In genomic region chr16:31354341-31355329, GRCm38 (mm10) we compare ENCODE assay signal across 8 mouse cellular contexts. TPM values are rescaled to one million over a fixed set of nuclear protein-coding genes. Genes with fewer than 3 reads are reported as not detected.
A peak's percentile ranks its signal among the peaks of the same experiment; 100 is the strongest.
DNase-seq lines count a peak whose midpoint lies in the region; ATAC-seq and TF ChIP-seq lines count a peak whose summit lies in the region.

No protein-coding gene starts in this region.

- no peak for TF ChIP-seq POLR2A in embryonic fibroblast, embryonic 13.5 days (IDR thresholded peaks at IDR 0.05; ENCODE audit: low read depth, low read length)

- WGBS in heart, embryonic 15.5 days, result 16% methylated on average over 17 of the region's 17 CpGs
- WGBS in liver, postnatal 0 days (ENCODE audit: insufficient replicate concordance), result 18% methylated on average over 17 of the region's 17 CpGs
- WGBS in neural tube, embryonic 14.5 days, result 33% methylated on average over 17 of the region's 17 CpGs

- no peak for TF ChIP-seq EP300 in liver, postnatal 0 days (IDR thresholded peaks at IDR 0.05; ENCODE audit: low read depth)

- no peaks in the 10 kb centered on the region; the same call in 1 of the 2 replicates for H3K4me1 ChIP-seq in embryonic fibroblast, embryonic 13.5 days (ENCODE audit: control insufficient read depth, insufficient read depth, low read length)
- peaks cover 11% of the 10 kb centered on the region for H3K4me1 ChIP-seq in heart, embryonic 15.5 days (replicated peaks)
- H3K4me1 ChIP-seq in liver, postnatal 0 days (ENCODE audit: insufficient read depth), result peaks cover 8% of the 10 kb centered on the region; the same call in 1 of the 2 replicates
- no peaks in the 10 kb centered on the region for H3K4me1 ChIP-seq in neural tube, embryonic 14.5 days (ENCODE audit: control insufficient read depth, insufficient read depth, low read length)

- no peak overlapping the region for H3K9ac ChIP-seq in heart, embryonic 15.5 days
- no peak overlapping the region for H3K9ac ChIP-seq in liver, postnatal 0 days (replicated peaks)
- H3K9ac ChIP-seq in neural tube, embryonic 14.5 days (replicated peaks; ENCODE audit: low read depth, low read length), result no peak overlapping the region

- ATAC-seq in CD4-positive, CD25-positive, alpha-beta regulatory T cell, adult 4 months, result peak; percentile 81
- peak; percentile 39 for ATAC-seq in heart, embryonic 15.5 days (replicated peaks; ENCODE audit: insufficient number of reproducible peaks, insufficient read depth, low FRiP score, low read depth)
- ATAC-seq in liver, postnatal 0 days, result peak; percentile 62
- peak; percentile 74 for ATAC-seq in neural tube, embryonic 14.5 days (ENCODE audit: low read depth)

- no peaks in the 10 kb centered on the region for H3K36me3 ChIP-seq in heart, embryonic 15.5 days
- H3K36me3 ChIP-seq in liver, postnatal 0 days (replicated peaks; ENCODE audit: insufficient read depth, low read length), result no peaks in the 10 kb centered on the region
- no peaks in the 10 kb centered on the region for H3K36me3 ChIP-seq in neural tube, embryonic 14.5 days (ENCODE audit: control insufficient read depth, insufficient read depth, low read length)

- DNase-seq in brain, adult 2 months (ENCODE audit: low read depth, low spot score), result peak; percentile 84
- peak; percentile 79 for DNase-seq in kidney, postnatal 10 days
- DNase-seq in liver, postnatal 0 days, result peak; percentile 82
- peak; percentile 31 for DNase-seq in testis, postnatal 14 days (ENCODE audit: low spot score)

- H3K27ac ChIP-seq in embryonic fibroblast, embryonic 13.5 days (ENCODE audit: insufficient read depth, low read length), result no peak overlapping the region
- H3K27ac ChIP-seq in heart, embryonic 15.5 days, result no peak overlapping the region
- no peak overlapping the region for H3K27ac ChIP-seq in liver, postnatal 0 days (ENCODE audit: low read depth)
- no peak overlapping the region for H3K27ac ChIP-seq in neural tube, embryonic 14.5 days (ENCODE audit: low read depth, low read length)

- H3K4me2 ChIP-seq in heart, embryonic 15.5 days, result peak overlapping the region; percentile 32; the same call in 1 of the 2 replicates
- H3K4me2 ChIP-seq in liver, postnatal 0 days (ENCODE audit: low read depth, low read length), result no peak overlapping the region
- 0 out of 2 replicates have a peak overlapping the region, but pooled peaks have one; percentile 6 for H3K4me2 ChIP-seq in neural tube, embryonic 14.5 days (ENCODE audit: low read depth, low read length)

- peak; percentile 47; the same call in 1 of the 2 replicates for TF ChIP-seq CTCF in embryonic fibroblast, embryonic 13.5 days (IDR thresholded peaks at IDR 0.05; ENCODE audit: borderline replicate concordance, insufficient read depth, low read length)
- peak; percentile 92 for TF ChIP-seq CTCF in liver, postnatal 0 days (IDR thresholded peaks at IDR 0.05; ENCODE audit: low read depth)

- no peak overlapping the region for H3K4me3 ChIP-seq in embryonic fibroblast, embryonic 13.5 days (ENCODE audit: insufficient read depth, low read length)
- no peak overlapping the region for H3K4me3 ChIP-seq in heart, embryonic 15.5 days
- H3K4me3 ChIP-seq in liver, postnatal 0 days (ENCODE audit: low read depth, low read length), result no peak overlapping the region
- no peak overlapping the region for H3K4me3 ChIP-seq in neural tube, embryonic 14.5 days (ENCODE audit: low read depth, low read length)

- H3K9me3 ChIP-seq in heart, embryonic 15.5 days (replicated peaks), result no peaks in the 10 kb centered on the region
- H3K9me3 ChIP-seq in liver, postnatal 0 days (ENCODE audit: low read length), result no peaks in the 10 kb centered on the region
- H3K9me3 ChIP-seq in neural tube, embryonic 14.5 days (ENCODE audit: control insufficient read depth, low read length), result no peaks in the 10 kb centered on the region

- no peaks in the 10 kb centered on the region for H3K27me3 ChIP-seq in heart, embryonic 15.5 days
- H3K27me3 ChIP-seq in liver, postnatal 0 days (ENCODE audit: insufficient read depth, low read length), result no peaks in the 10 kb centered on the region
- H3K27me3 ChIP-seq in neural tube, embryonic 14.5 days (ENCODE audit: control insufficient read depth, insufficient read depth, low read length), result no peaks in the 10 kb centered on the region

RNA-seq across cellular contexts. Expression of gene Apod, which starts 40.0 kb away (rescaled TPM):
- polyA plus RNA-seq in CD4-positive, CD25-positive, alpha-beta regulatory T cell, adult 4 months (2017; shearing (Covaris generic)), result not detected
- polyA plus RNA-seq in embryonic fibroblast, embryonic 13.5 days (2011; ENCODE audit: insufficient read length, low read depth, missing spikeins), result 6.8 and 34.4 TPM in 2 replicates
- 0.33 and 0.35 TPM in 2 replicates for polyA plus RNA-seq in heart, embryonic 15.5 days (2015; fragmentation: Nextera tagmentation; extraction: Ambion mirVana)
- 0.11 TPM in 2 replicates for polyA plus RNA-seq in liver, postnatal 0 days (2015; fragmentation: Nextera tagmentation; extraction: Ambion mirVana)
- polyA plus RNA-seq in neural tube, embryonic 14.5 days (2014; fragmentation: Nextera tagmentation; extraction: Ambion mirVana), result 26.2 and 57.4 TPM in 2 replicates

Comparison
In these comparisons a context has a peak if more than half of its experiments do, and no peak if none do; other contexts are left out.
1. DNase-seq: peak in every context shown above with its lines; median percentile 84 in brain, adult 2 months; 82 in liver, postnatal 0 days; 79 in kidney, postnatal 10 days; 31 in testis, postnatal 14 days.